8 mouse cellular contexts compared by ENCODE assay signal in genomic region chr16:4304176-4304922, GRCm38 (mm10).
DNase-seq lines count a peak whose midpoint lies in the region; ATAC-seq and TF ChIP-seq lines count a peak whose summit lies in the region.

No protein-coding gene starts in this region.

- no peak overlapping the region for H3K4me3 ChIP-seq in heart, postnatal 0 days (ENCODE audit: low read depth, low read length)
- H3K4me3 ChIP-seq in lung, embryonic 14.5 days (ENCODE audit: low read depth, low read length) = no peak overlapping the region

- no peak for TF ChIP-seq EP300 in heart, postnatal 0 days (IDR thresholded peaks at IDR 0.05; ENCODE audit: low read depth)

- DNase-seq in gastrocnemius, adult 18-20 months (ENCODE audit: low spot score) = peak; percentile 49
- no peak for DNase-seq in gastrocnemius, adult 8-10 months (ENCODE audit: low spot score in 2 of 2)
- peak; percentile 11 for DNase-seq in thymus, postnatal 25 days
- DNase-seq in thymus, adult 18-20 months = no peak
- no peak for DNase-seq in heart, postnatal 0 days (ENCODE audit: low spot score)
- DNase-seq in lung, embryonic 14.5 days = peak; percentile 64
- DNase-seq in testis, postnatal 10 days (ENCODE audit: low spot score) = no peak

- H3K27ac ChIP-seq in heart, postnatal 0 days (ENCODE audit: low read depth) = no peak overlapping the region
- H3K27ac ChIP-seq in lung, embryonic 14.5 days (ENCODE audit: low read depth) = no peak overlapping the region

- no peaks in the 10 kb centered on the region for H3K27me3 ChIP-seq in heart, postnatal 0 days (ENCODE audit: control insufficient read depth, insufficient read depth, low read length)
- no peaks in the 10 kb centered on the region for H3K27me3 ChIP-seq in lung, embryonic 14.5 days (ENCODE audit: insufficient read depth, low read length)

- no peaks in the 10 kb centered on the region for H3K9me3 ChIP-seq in heart, postnatal 0 days (replicated peaks; ENCODE audit: control insufficient read depth, low read length)
- H3K9me3 ChIP-seq in lung, embryonic 14.5 days (ENCODE audit: low read depth, low read length) = no peaks in the 10 kb centered on the region

- peak; percentile 68 for TF ChIP-seq CTCF in heart, postnatal 0 days (IDR thresholded peaks at IDR 0.05; ENCODE audit: low read depth)
- peak; percentile 61 for TF ChIP-seq CTCF in lung, embryonic 14.5 days (IDR thresholded peaks at IDR 0.05; ENCODE audit: low read depth)

- peaks cover 17% of the 10 kb centered on the region for H3K36me3 ChIP-seq in heart, postnatal 0 days (replicated peaks; ENCODE audit: control insufficient read depth, insufficient read depth, low read length)
- no peaks in the 10 kb centered on the region for H3K36me3 ChIP-seq in lung, embryonic 14.5 days (ENCODE audit: insufficient read depth)

- no peak for ATAC-seq in heart, postnatal 0 days (ENCODE audit: insufficient read depth, low read depth)
- ATAC-seq in lung, embryonic 14.5 days (ENCODE audit: insufficient read depth) = no peak
- ATAC-seq in erythroid progenitor cell, adult 5-6 weeks (replicated peaks; ENCODE audit: low FRiP score, poor library complexity, severe bottlenecking) = no peak

- 67% methylated on average over 12 of the region's 12 CpGs for WGBS in heart, postnatal 0 days
- 62% methylated on average over 12 of the region's 12 CpGs for WGBS in lung, embryonic 14.5 days

- H3K9ac ChIP-seq in heart, postnatal 0 days (replicated peaks; ENCODE audit: low read depth, low read length) = no peak overlapping the region
- H3K9ac ChIP-seq in lung, embryonic 14.5 days = no peak overlapping the region

- no peaks in the 10 kb centered on the region for H3K4me1 ChIP-seq in heart, postnatal 0 days (ENCODE audit: control insufficient read depth, insufficient read depth)
- H3K4me1 ChIP-seq in lung, embryonic 14.5 days (ENCODE audit: insufficient read depth) = no peaks in the 10 kb centered on the region

- no peak overlapping the region for H3K4me2 ChIP-seq in heart, postnatal 0 days (ENCODE audit: low read depth, low read length)
- H3K4me2 ChIP-seq in lung, embryonic 14.5 days = no peak overlapping the region

Comparison
In these comparisons a context has a peak if more than half of its experiments do, and no peak if none do; other contexts are left out.
1. DNase-seq: peak in gastrocnemius, adult 18-20 months (single experiment), thymus, postnatal 25 days (single experiment) and lung, embryonic 14.5 days (single experiment); none in gastrocnemius, adult 8-10 months (0 of 2), thymus, adult 18-20 months (0 of 2), heart, postnatal 0 days (single experiment) and testis, postnatal 10 days (single experiment).